Mouse (Mus musculus) heart, embryonic 11.5 days (tissue): Measurements from ENCODE around the gene 0610010K14Rik. TPM values are rescaled to one million over a fixed set of nuclear protein-coding genes. Genes with fewer than 3 reads are reported as not detected.
A peak's percentile ranks its signal among the peaks of the same experiment; 100 is the strongest.

ENCODE experiments used
- ATAC-seq: fragments of 200-750 bp; cut with Nextera tagmentation; replicated peaks from 2 replicates; pipeline ENCODE4 v1.8.0; 2017; ENCODE audit warnings: moderate library complexity; ENCODE audit not compliant: insufficient number of reproducible peaks, low FRiP score, low TSS enrichment
- H3K27ac ChIP-seq: fragments of 300-500 bp; sonication (generic); 2 replicates; pipeline ENCODE4 v1.5.1; 2014; ENCODE audit warnings: mild to moderate bottlenecking, low read depth, low read length
- H3K27me3 ChIP-seq: fragments of 300-500 bp; sonication (generic); 2 replicates; pipeline ENCODE4 v1.6.1; 2014; ENCODE audit warnings: mild to moderate bottlenecking, low read length, mixed read lengths; ENCODE audit not compliant: control insufficient read depth, insufficient read depth
- H3K36me3 ChIP-seq: fragments of 300-500 bp; sonication (generic); 2 replicates; pipeline ENCODE4 v1.6.1; 2014; ENCODE audit warnings: mild to moderate bottlenecking, low read length, moderate library complexity, mixed read lengths; ENCODE audit not compliant: control insufficient read depth, insufficient read depth
- H3K4me1 ChIP-seq: fragments of 300-500 bp; sonication (generic); 2 replicates; pipeline ENCODE4 v1.6.1; 2014; ENCODE audit warnings: low read length; ENCODE audit not compliant: control insufficient read depth, insufficient read depth
- H3K4me2 ChIP-seq: fragments of 300-500 bp; sonication (generic); 2 replicates; pipeline ENCODE4 v1.6.1; 2014; ENCODE audit warnings: mild to moderate bottlenecking, moderate library complexity
- H3K4me3 ChIP-seq: fragments of 300-500 bp; sonication (generic); 2 replicates; pipeline ENCODE4 v1.5.1; 2014; ENCODE audit warnings: low read depth, low read length
- H3K9ac ChIP-seq: fragments of 300-500 bp; sonication (generic); 2 replicates; pipeline ENCODE4 v1.6.1; 2014; ENCODE audit warnings: mild to moderate bottlenecking, low read depth, low read length, moderate library complexity
- H3K9me3 ChIP-seq: fragments of 300-500 bp; sonication (generic); replicated peaks from 2 replicates; pipeline ENCODE4 v1.6.1; 2016; ENCODE audit warnings: low read length; ENCODE audit not compliant: control insufficient read depth
- WGBS: fragments of 180-500 bp; shearing (Covaris S2); extraction: QIAGEN DNeasy Blood & Tissue Kit; methylation state at CpG from one replicate; pipeline ENCODE4 v1.1.7; 2014; ENCODE audit not compliant: insufficient replicate concordance; 5-methylcytosine and 5-hydroxymethylcytosine counted together
- microRNA counts: library from miRNA; unstranded; fragments of <30 nt; microRNA quantifications from one replicate; lab custom pipeline; 2015
- microRNA-seq: library from miRNA; unstranded; fragments of <30 nt; microRNA quantifications from one replicate; pipeline ENCODE4, GENCODE M21; 2016; ENCODE audit warnings: borderline number of aligned reads
- polyA plus RNA-seq: library from polyadenylated mRNA; unstranded; fragments of >200 nt; fragmentation: Nextera tagmentation; extraction: Ambion mirVana; gene quantifications from 2 replicates; pipeline ENCODE4 v1.2.1, GENCODE M21; 2014

Gene 0610010K14Rik
- polyA plus RNA-seq, 1 experiment from 2014 or later = 132 TPM

- no peak overlapping the region for H3K9ac ChIP-seq
- no peaks in the 10 kb centered on the region for H3K36me3 ChIP-seq
- no peaks in the 10 kb centered on the region for H3K27me3 ChIP-seq
- H3K9me3 ChIP-seq = no peaks in the 10 kb centered on the region
- no peak for ATAC-seq
- no peak overlapping the region for H3K4me2 ChIP-seq
- H3K4me3 ChIP-seq = no peak overlapping the region
- 85% methylated on average over 28 of the region's 28 CpGs for WGBS
- no peaks in the 10 kb centered on the region for H3K4me1 ChIP-seq
- H3K27ac ChIP-seq = no peak overlapping the region
Observed at GRCm38 (mm10) chr11:70189319-70190134, 48.2 kb downstream of the 0610010K14Rik start.

MicroRNAs encoded within 50 kb of the gene (microRNA counts, 519-probe panel; counts per million panel counts)
- microRNA mmu-miR-195 (lab: Ali Mortazavi, UCI) (2,180 counts per million, percentile 3 among the panel's probes with 10 or more counts), microRNA mmu-miR-497 (lab: Ali Mortazavi, UCI) (32.2 counts per million)

Small RNA genes lying within 50 kb of the gene (microRNA-seq; reads per million reads assigned to microRNA genes)
- gene Mir195a (670 reads per million, percentile 82 among the genes with 10 or more reads in this experiment), gene Mir497 (not detected), gene Mir497b (not detected)

Other genes with a start within 250 kb of the 0610010K14Rik start
- 481 and 489 TPM in 2 replicates for gene Gabarap, start 246.8 kb downstream of the 0610010K14Rik start, polyA plus RNA-seq
- gene Phf23, start 242.1 kb downstream of the 0610010K14Rik start, polyA plus RNA-seq = 27.3 and 29.9 TPM in 2 replicates
- 18.6 and 18.9 TPM in 2 replicates for gene Dvl2, start 237.3 kb downstream of the 0610010K14Rik start, polyA plus RNA-seq
- 94.1 and 111 TPM in 2 replicates for gene Acadvl, start 222.5 kb downstream of the 0610010K14Rik start, polyA plus RNA-seq
- gene Dlg4, start 221.0 kb downstream of the 0610010K14Rik start, polyA plus RNA-seq = 10.2 and 10.4 TPM in 2 replicates
- gene Asgr1, start 183.8 kb downstream of the 0610010K14Rik start, polyA plus RNA-seq = 0.13 TPM in 1 of 2 replicates, not detected in the other
- gene Asgr2, start 145.3 kb downstream of the 0610010K14Rik start, polyA plus RNA-seq = 0.57 TPM in 1 of 2 replicates, not detected in the other
- 0.17 and 0.29 TPM in 2 replicates for gene Mgl2, start 107.6 kb downstream of the 0610010K14Rik start, polyA plus RNA-seq
- gene Clec10a, start 81.7 kb downstream of the 0610010K14Rik start, polyA plus RNA-seq = not detected in 2 replicates
- 0.36 and 0.39 TPM in 2 replicates for gene Slc16a11, start 25.2 kb downstream of the 0610010K14Rik start, polyA plus RNA-seq
- gene Slc16a13, start 16.9 kb downstream of the 0610010K14Rik start, polyA plus RNA-seq = 7.6 and 7.8 TPM in 2 replicates
- 11.9 and 13.0 TPM in 2 replicates for gene Bcl6b, start 8.1 kb downstream of the 0610010K14Rik start, polyA plus RNA-seq
- 7.7 and 9.3 TPM in 2 replicates for gene Gm21988, start 1.9 kb upstream of the 0610010K14Rik start, polyA plus RNA-seq
- 170 and 183 TPM in 2 replicates for gene Rnasek, start 1.9 kb upstream of the 0610010K14Rik start, polyA plus RNA-seq
- 5.8 and 6.1 TPM in 2 replicates for gene Alox12, start 17.4 kb upstream of the 0610010K14Rik start, polyA plus RNA-seq
- 0.11 TPM in 1 of 2 replicates, not detected in the other for gene Alox12e, start 84.7 kb upstream of the 0610010K14Rik start, polyA plus RNA-seq
- gene Alox15, start 114.1 kb upstream of the 0610010K14Rik start, polyA plus RNA-seq = 0.06 TPM in 1 of 2 replicates, not detected in the other
- gene Pelp1, start 172.1 kb upstream of the 0610010K14Rik start, polyA plus RNA-seq = 22.1 and 27.5 TPM in 2 replicates
- 11.6 and 12.9 TPM in 2 replicates for gene Arrb2, start 194.7 kb upstream of the 0610010K14Rik start, polyA plus RNA-seq
- gene Med11, start 214.0 kb upstream of the 0610010K14Rik start, polyA plus RNA-seq = 28.6 and 31.2 TPM in 2 replicates
- gene Zmynd15, start 221.5 kb upstream of the 0610010K14Rik start, polyA plus RNA-seq = 1.1 and 1.9 TPM in 2 replicates
- gene Cxcl16, start 222.1 kb upstream of the 0610010K14Rik start, polyA plus RNA-seq = 6.2 and 7.3 TPM in 2 replicates